ENCODE assay signal across 18 mouse cellular contexts in genomic region chr19:4151898-4152297, GRCm38 (mm10). TPM values are rescaled to one million over a fixed set of nuclear protein-coding genes. Genes with fewer than 3 reads are reported as not detected.
"Had no signal": no experiment of that assay in that cellular context is flagged by ENCODE, and none has a peak within 500 bp of the region (broad histone marks: within the 10 kb centered on the region; RNA-seq: fewer than 3 reads in every experiment).

No protein-coding gene starts in this region.

- H3K27me3 ChIP-seq: liver, embryonic 15.5 days; megakaryocyte, embryonic 14.5 days; stomach, embryonic 15.5 days had no signal

- DNase-seq: kidney, postnatal 10 days; kidney, postnatal 4 days; lung, adult 2 months; lung, postnatal 10 days; lung, postnatal 4 days; right cerebral cortex, postnatal 14 days; thymus, postnatal 36 days had no signal

- H3K4me3 ChIP-seq: layer of hippocampus, adult 2 months; liver, embryonic 15.5 days; stomach, embryonic 15.5 days had no signal

- H3K27ac ChIP-seq: liver, embryonic 15.5 days; stomach, embryonic 15.5 days had no signal

- H3K9ac ChIP-seq: liver, embryonic 15.5 days; stomach, embryonic 15.5 days had no signal

- H3K4me2 ChIP-seq: liver, embryonic 11.5 days; liver, embryonic 15.5 days; midbrain, embryonic 11.5 days; stomach, embryonic 15.5 days had no signal

- ATAC-seq: midbrain, embryonic 16.5 days had no signal

- H3K9me3 ChIP-seq: liver, embryonic 15.5 days; megakaryocyte, embryonic 14.5 days; stomach, embryonic 15.5 days had no signal

RNA-seq across cellular contexts. Expression of gene Cabp4, which starts 8.1 kb away (rescaled TPM):
- total RNA-seq: left cerebral cortex, postnatal 36 days had no signal
- polyA plus RNA-seq: lung, adult 2 months; midbrain, embryonic 11.5 days had no signal

RNA-seq across cellular contexts. Expression of gene Gpr152, which starts 12.3 kb away (rescaled TPM):
- total RNA-seq: layer of hippocampus, postnatal 10 days; left cerebral cortex, postnatal 36 days had no signal
- polyA plus RNA-seq: kidney, embryonic 14.5 days; liver, embryonic 11.5 days; liver, embryonic 15.5 days; midbrain, embryonic 11.5 days; neural tube, embryonic 14.5 days; stomach, embryonic 15.5 days had no signal
